Mouse (Mus musculus): ENCODE measurements around the gene Prg2.

Prg2 gene

DNA sequence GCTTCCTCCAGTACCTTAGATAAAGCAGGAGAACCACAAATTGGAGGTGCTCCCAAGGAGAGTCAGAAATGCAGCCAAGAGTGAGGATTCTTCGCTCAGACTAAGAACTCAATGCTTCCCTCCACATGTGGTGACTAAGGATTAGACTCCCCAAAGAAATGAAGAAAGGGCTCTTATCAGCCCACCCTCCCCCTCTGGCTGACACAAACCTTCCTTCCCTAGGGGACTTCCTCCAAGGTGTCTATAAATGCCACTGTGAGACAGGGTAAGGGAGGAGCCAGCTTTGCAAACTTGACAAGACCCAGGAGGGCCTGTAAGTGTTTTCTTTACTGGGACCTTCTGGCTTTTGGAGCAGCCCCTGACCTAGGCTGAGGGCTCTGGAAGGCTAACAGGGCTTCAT lies at the start of gene Prg2:
TSS of gene Prg2 (plus strand) at position 274 of the 400 bp plus-strand sequence.
- DNase-seq (ENCODE audit: low spot score): no peak

DNA sequence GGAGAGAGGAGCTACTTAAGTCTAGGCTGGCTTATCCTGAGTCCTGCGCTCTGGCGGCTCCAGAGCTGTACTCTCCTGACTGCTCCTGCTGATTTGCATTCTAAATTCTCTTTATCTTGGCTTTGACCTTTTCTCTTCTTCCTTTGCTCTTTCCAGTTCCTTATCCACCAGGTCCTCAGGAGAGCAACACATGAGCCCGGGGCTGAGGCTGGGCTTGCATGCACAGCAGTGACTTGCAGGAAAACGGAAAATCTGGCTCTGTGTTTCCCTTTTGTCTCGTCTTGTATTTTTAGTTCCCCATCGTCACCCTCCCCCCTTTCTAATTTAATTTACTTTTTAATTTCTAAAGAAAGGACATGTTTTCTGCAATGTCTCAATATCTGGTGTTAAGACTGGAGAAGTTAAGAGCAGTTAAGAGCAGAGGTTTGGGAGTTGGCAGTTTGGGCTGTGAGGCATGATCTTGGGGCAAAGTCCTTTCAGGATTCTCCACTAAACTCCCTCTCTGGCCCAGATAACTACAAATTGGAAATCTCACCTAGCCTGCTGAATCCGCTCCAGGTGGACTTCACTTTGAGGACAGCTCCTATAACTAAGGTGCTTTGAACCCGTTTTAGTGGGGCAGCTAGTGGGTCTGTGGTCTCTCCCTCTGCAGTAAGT lies 46.1 kb upstream of the Prg2 start:
- DNase-seq (ENCODE audit: low spot score): no peak

DNA sequence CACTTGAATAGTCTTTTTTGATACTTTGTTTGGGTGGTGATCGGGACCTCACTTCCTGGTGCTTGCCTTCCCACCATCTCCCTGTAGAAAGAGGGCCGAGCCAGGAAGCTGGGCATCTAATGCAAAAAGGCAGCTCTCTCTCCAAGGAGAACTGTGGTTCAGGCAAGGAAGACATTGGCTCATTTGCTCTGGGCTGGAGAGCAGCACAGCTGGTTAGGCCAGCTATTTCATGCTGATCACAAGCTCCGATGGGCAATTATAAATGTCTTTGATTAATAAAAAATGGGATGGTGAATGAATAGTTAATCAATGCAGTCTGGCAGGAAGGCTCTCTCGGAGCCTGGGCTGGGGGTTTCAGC lies 45.6 kb upstream of the Prg2 start:
- DNase-seq (ENCODE audit: low spot score): no peak

DNA sequence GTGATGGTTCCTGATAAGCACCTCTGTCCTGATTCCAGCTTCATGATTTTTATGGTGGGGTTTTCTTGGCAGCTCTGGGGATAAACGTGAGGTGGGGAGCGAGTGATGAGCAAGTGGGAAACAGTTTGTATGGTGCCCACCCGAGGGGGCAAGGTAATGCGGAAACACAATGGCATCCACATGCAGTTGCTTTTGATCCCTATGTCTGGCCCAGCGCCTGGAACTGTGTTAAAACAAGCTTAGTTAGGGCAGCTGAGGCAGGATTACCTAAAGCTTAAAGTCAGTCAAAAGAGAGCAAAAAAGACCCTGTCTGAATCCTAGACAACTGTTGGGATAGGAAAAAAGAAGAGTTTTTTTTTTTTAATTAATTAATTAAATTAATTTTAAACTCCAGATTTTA lies 45.2 kb upstream of the Prg2 start:
- DNase-seq (ENCODE audit: low spot score): no peak

DNA sequence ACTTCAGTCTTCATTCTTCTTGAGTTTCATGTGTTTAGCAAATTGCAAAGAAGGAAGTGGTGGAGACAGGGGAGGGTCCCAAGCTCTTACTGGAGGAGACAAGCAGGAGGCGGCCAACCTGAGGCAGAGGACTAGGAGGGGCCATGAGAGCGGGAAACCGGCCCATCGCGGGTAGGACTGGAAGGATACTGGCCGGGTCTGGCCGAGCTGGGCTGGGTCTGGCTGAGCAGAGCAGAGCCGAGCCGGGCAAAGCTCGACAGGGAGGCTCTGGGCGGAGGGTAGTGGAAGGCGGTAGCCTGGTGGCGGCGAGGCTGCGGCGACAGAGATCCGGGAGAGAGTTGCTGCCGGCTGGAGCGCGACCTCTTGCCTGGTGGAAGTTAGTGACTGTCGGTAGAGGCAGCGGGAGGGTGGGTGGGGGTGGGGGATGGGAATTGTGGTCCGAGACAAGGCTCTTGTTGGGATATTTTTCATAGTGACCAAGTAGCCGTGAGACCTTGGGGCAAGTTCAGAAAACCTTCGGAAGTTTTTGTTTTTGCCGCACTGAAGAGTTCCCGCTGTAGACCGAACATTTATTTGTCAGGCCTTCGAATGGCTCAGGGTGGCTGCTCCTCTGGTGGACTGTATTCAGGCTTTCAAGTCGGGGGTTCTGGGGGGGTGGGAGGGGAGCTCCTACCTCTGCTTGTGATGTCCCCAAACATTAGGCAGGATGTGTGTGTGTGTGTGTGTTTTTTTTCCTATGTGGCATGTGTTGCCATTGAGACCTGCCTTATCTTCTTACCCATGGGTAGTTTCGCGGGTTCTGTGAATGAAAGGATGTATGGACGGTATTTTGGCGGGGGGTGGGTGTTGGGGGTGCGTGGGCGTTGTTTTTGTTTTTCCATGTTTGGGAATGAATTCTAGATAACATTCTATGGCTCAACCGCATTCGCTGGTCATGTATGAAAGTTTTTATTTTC lies 43.5 kb upstream of the Prg2 start, which contains the start of gene Slc43a3:
TSS of gene Slc43a3 (plus strand) at position 106 of the 956 bp plus-strand sequence.
- peak; percentile 77 for DNase-seq (ENCODE audit: low spot score)

DNA sequence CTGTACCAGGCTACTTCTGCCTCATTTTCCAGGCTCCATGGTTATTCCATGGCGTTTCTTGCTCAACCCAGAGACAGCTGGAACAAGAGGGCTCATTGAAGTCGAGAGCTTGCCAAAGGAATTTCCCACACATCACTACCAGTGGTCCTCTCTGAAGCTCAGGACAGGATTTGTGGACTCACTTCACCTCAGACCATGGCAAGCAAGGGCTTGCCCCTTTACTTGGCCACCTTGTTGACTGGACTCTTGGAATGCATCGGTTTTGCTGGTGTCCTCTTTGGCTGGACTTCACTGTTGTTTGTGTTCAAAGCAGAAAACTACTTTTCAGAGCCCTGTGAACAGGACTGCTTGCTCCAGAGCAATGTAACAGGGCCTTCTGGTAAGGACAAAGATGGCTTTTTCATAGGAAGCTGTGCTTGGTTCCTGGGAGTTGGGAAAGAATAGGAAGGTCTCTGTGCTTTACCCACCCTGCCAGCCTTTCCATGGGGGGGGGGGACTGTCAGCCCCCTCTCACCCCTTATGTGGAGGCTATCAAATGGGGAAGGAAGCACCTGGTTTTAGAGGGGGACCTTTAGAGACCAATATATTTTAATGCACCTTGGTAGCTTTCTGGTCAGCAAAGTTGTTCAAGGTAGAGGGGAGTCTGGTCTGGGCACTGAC lies 42.6 kb upstream of the Prg2 start:
- DNase-seq (ENCODE audit: low spot score): no peak

DNA sequence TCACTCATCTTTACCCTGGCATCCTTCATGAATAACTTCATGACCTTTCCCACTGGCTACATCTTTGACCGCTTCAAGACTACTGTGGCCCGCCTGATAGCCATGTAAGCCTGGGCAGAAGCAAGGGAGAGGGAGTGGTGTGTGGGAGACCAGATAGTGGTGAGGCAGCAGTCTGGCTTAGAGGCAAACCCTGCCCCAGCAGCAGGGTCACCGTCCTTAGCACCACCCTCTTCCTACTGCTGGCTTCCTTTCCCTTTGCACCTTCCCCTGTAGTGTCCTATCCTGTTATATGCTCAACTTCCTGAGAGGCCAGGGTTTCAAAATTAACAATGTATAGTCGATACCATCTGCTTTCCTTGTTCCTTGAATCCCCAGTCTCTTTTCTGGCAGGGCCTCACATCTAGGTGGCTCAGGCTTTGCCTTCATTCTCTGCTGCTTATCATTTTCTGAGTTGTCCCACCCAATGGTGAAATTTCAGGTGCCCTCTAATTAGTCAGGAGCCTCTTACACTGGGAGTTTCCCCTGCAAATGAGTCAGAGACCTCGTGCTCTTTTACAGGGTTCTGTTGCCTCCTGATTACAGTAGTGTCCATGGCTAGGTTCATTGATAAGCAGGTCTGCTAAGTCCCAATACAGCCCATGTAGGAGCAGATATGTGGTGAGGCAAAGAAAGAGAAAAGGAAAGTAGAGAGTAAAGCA lies 41.9 kb upstream of the Prg2 start:
- DNase-seq (ENCODE audit: low spot score): no peak

DNA sequence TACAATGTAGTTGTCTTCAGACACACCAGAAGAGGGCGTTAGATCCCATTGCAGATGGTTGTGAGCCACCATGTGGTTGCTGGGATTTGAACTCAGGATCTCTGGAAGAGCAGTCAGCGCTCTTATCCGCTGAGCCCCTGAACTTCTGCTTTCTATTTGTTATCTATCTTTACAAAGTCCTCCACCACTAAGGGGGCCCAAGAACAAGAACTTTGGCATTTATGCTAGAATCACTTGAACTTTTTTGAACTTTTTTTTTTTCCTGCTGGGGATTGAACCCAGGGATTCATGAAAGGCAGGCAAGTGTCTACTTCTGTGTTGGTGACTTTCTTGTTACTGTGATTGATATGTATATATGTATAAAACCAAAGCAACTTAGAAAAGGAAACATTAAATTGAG lies 41.0 kb upstream of the Prg2 start:
- no peak for DNase-seq (ENCODE audit: low spot score)

DNA sequence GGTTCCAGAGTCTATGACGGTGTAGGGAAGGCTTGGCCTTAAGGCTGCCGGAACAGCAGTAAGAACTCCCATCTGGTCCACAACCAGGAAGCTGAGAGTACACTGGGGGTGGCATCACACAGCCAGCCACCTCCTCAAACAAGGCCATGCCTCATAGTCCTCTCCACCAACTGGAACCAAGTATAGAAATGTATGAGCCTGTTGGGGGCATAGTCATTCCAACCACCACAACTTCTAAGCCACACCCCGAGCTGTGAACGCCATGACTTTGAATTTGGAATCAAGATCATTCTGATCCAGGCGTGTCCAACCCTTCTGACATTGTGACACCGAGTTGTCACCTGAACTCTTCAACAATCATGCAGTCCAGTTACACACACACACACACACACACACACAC lies 40.5 kb upstream of the Prg2 start:
- DNase-seq (ENCODE audit: low spot score): no peak

DNA sequence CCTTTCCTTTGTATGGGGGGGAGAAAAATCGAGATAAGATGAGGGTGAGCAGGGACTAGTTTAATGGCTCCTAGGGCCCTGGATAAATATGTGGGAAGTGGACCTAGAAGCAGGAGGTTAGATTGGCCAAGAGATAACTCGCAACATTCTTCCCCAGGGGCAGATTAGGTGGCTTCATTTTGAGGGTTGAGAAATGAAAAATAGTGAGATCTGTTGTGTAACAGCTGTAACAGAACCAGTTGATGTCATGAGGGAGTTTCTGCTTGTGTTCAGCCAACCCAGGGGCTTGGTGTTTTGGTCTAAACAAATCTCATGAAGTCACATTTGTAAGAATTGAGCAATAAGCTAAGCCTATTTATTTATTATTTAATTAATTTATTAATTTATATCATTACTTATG lies 38.9 kb upstream of the Prg2 start:
- no peak for DNase-seq (ENCODE audit: low spot score)

DNA sequence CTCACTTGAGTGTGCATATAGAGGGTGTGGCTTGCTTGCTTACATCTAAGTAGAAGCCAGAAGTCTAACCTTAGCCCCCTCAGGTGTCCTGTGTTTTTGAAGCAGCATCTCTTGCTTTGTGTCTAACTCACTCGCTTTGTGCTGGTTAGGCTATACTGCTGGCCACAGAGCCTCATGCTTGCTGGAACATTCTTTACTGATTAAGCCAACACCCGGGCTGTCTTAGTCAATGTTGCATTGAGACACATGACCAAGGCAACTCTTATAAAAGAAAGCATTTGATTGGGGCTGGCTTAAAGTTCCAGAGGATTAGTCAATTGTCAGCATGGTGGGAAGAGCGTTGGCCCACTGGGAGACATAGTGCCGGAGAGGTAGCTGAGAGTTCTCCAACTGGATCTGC lies 38.5 kb upstream of the Prg2 start:
- DNase-seq (ENCODE audit: low spot score): no peak

DNA sequence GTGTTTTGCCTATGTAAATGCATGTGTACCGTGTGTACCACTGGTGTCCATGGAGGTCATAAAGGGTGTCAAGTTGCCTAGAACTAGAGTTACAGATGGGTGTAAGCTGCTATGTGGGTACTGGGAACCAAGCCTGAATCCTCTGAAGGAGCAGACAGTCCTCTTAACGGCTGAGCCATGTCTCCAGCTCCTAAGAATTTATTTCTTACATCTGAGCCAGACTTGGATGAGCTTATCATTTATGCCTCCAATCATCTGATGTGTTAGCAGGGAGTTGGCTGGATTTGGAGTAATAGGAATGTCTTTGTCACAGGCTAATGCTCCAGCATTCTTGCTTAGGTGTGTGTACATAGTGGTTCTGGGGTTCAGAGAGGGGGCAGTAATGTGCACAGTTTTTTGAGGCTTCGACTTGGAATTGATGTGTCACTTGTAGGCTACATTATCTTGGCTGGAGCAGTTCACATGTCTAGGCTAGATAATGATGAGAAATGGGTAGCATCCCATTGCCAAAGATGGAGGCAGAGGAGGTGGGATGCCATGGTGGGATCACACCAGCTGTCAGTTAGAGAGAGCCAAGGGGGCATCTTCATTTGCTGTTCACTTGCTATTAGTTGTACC lies 33.0 kb upstream of the Prg2 start:
- no peak for DNase-seq (ENCODE audit: low spot score)

DNA sequence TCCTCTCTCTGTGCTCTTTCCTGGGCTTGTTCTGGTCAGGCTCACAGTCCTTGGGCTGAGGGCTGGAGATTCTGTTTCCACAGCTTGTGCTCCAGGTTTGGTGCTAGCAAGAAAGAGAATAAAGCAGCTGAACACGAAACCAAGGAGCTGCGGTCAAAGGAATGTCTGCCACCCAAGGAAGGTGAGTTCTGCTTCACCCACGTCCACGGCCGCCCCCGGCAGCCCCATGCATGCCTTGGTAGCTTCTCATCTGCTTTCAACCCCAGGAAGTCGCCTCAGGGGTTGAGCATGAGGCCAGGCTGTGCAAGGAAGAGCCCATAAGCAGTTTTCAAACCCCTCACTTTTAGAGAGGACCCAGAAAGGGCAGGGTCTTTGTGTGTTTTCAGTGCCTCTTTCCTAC lies 32.0 kb upstream of the Prg2 start:
- no peak for DNase-seq (ENCODE audit: low spot score)

DNA sequence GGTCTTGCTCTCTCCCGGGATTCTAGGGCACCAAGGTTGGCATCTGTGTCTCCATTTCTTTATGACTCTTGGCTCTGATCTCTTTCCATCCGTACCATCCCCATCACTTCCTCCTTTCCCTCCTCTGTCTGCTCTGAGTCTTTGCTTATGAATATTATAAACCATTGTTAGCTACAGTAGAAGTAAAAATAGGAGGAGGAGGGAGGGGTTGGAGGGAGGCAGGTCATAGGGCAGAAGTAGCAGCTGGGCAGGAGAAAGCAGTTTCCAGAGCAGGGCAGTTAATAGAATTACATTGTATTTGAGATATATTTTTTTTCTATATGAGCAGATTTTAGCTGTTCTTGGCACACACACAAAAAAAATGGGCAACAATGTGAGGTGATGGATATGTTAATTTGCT lies 31.5 kb upstream of the Prg2 start:
- DNase-seq (ENCODE audit: low spot score): no peak

DNA sequence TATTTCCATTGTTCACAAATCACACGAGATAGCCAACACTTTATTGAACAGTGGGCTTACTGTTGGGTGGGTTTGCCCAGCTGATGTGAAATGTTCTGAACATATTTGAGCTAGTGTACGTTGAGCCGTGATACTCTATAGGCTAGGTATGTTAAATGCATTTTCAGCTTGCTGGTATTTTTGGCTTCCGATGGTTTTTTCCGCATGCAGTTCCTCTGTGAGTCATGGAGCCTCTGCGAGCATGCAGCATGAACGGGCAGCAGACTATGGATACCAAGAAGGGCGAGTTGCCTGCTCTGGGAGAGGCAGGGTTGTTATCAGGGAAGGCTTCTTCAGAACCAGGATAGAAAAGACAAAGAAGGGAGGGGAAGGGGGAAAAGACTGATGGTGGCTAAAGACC lies 29.2 kb upstream of the Prg2 start:
- DNase-seq (ENCODE audit: low spot score): no peak

DNA sequence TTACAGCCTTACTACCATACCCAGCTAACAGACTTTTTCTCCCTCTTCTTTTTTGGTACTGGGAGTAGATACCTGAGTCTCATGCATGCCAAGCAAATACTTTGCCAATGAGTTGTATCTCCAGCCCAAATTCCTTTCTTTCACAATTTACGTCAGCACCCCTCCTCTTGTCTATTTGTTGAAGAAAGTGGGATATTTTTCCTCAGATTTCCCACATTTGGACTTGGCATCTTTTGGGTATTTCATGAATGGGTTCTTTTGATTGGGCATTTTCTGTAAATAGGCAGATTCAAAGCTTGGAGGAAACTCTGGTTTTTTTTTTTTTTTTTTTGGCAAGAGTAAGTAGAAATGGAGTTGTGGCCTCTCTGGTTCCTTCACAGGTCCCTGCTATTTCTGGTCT lies 28.0 kb upstream of the Prg2 start:
- DNase-seq (ENCODE audit: low spot score): no peak

DNA sequence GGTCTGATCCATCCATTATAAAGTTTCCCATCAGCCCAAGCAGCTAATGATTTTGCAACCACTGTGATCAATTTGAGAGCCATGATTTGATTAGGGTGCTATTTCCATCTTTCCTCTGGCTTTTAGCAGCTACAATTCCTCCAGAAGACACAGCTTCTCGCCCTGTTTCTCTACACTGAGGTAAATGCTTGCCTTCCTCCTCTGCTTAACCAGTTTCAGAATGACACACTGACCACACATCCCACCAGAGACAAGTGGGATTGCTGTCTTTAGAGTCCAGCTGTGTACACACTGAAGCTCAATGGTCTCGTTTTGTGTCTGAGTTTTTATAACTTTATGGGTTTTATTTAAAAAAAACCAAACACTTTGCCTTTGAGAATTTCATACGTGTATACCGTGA lies 27.6 kb upstream of the Prg2 start:
- DNase-seq (ENCODE audit: low spot score): no peak

DNA sequence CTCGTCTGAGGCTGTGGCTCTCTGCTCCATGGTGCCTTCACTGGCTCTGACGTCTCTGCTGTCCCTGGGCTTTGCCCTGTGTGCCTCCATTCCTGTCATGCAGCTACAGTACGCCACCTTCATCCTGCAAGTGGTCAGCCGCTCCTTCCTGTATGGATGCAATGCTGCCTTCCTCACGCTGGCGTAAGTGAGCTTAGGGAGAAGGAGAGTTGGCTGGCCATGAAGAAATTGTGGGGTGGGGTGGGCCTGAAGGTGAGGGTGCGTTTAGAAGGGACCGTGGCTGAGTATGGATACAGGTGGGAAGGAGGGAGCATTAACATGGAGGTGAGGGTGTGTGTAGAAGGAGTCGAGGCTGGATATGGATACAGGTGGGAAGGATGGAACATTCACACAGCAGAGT lies 24.8 kb upstream of the Prg2 start:
- no peak for DNase-seq (ENCODE audit: low spot score)

DNA sequence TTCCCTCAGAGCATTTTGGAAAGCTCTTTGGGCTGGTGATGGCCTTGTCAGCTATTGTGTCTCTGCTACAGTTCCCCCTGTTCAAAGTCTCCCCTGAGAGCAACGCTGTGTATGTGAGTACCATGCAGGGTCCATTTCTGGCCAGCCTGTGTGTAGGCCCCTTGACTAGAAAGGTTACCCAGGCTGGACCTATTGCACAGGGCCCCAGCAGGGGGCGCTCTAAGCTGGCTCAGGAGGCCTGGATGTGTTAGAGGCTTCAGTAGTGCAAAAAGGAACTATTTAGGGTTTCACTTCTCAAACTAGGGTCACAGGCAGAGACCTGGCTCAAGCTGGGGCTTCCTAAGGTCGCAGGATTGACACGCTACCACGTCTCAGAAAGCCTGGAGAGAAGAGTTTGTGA lies 24.0 kb upstream of the Prg2 start:
- peak; percentile 55 for DNase-seq (ENCODE audit: low spot score)

DNA sequence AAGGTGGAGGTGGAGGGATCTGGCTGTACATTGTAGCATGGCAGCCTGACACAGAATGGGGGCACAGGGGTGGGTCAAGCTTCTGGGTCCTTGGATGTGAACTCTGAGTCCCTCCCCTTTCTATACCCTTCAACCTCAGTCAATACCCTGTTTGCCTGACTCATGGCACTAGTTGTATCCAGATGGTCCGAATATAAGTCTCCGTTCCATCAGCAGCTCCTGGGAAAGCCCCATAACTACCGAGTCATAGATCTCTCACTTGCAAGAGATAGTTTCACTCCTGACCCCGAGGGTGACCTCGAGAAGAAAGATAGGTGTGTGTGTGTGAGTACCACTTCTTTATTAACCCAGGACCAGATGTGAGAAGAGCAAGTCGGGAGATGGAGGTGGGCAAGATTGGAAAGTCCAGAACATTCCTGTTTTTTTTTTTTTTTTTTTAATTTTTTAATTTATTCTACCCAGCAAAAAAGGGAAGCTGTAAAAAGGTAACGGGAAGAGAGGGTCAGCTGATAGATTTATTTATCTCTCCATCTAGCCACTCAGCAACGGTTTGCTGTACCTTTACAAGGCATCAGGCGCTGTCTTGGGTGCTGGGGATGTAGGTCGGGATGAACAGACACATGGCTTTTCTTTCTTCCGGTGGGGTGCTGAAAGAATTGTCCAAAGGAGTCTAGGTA lies 21.5 kb upstream of the Prg2 start:
- no peak for DNase-seq (ENCODE audit: low spot score)

DNA sequence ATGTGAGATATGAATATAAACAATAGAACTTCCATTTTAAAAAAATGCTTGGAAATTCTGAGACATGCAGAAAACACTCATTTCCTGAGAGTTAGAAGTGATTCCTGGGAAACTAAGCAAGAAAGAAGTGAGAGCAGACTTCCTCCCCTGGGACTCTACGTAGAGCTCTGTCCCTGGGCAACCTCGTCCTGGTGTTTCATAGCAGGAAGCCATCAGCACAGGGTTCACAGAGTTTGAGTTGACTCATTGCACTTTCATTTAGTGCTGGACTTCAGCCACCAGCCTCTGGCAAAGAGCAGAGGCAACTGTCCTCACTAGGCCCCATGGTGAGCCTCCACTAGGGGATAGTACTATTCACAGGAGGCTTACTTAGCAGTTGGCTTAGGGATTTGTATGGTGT lies 19.0 kb upstream of the Prg2 start:
- DNase-seq (ENCODE audit: low spot score): peak; percentile 29
